Mouse (Mus musculus) MEL (cell line): Measurements from ENCODE around the gene Rnps1.

ENCODE experiments used
- CTCF ChIP-seq, 3 experiments: IDR thresholded peaks in 2 of 3; conservative IDR thresholded peaks in 1 of 3; 2 replicates each; pipeline ENCODE4 v1.5.1; 2011 to 2012; ENCODE audit warnings: low read length in 3 of 3, low read depth in 2 of 3, mild to moderate bottlenecking in 2 of 3, improper control_type of control experiment in 1 of 3, inconsistent platforms in 1 of 3, mixed read lengths in 1 of 3, moderate library complexity in 1 of 3; ENCODE audit not compliant: control insufficient read depth in 1 of 3, insufficient read depth in 1 of 3, poor library complexity in 1 of 3, severe bottlenecking in 1 of 3
- ELF1 ChIP-seq: IDR thresholded peaks from 2 replicates; pipeline ENCODE4 v1.6.1; 2014; ENCODE audit warnings: low read depth, mild to moderate bottlenecking, inconsistent platforms, low read length, improper control_type of control experiment, moderate library complexity
- HCFC1 ChIP-seq: IDR thresholded peaks from 2 replicates; pipeline ENCODE4 v1.6.1; 2012; ENCODE audit warnings: low read depth, mild to moderate bottlenecking, inconsistent platforms, low read length, improper control_type of control experiment, moderate library complexity
- KAT2A ChIP-seq: conservative IDR thresholded peaks from 2 replicates; pipeline ENCODE4 v1.6.1; 2012; ENCODE audit warnings: low read depth, low read length, improper control_type of control experiment, inconsistent platforms
- NRF1 ChIP-seq: IDR thresholded peaks from 2 replicates; pipeline ENCODE4 v1.6.1; 2014; ENCODE audit warnings: low read depth, mild to moderate bottlenecking, inconsistent platforms, low read length, improper control_type of control experiment, moderate library complexity; ENCODE audit not compliant: poor library complexity, insufficient read depth, severe bottlenecking
- POLR2A ChIP-seq, 2 experiments: IDR thresholded peaks; 2 replicates each; pipeline ENCODE4 v1.6.1; 2011 to 2012; ENCODE audit warnings: low read length in 2 of 2, mild to moderate bottlenecking in 2 of 2, control low read depth in 1 of 2, improper control_type of control experiment in 1 of 2, low read depth in 1 of 2, moderate library complexity in 1 of 2; ENCODE audit not compliant: control insufficient read depth in 1 of 2, insufficient read depth in 1 of 2, poor library complexity in 1 of 2
- TAL1 ChIP-seq: IDR thresholded peaks from 2 replicates; pipeline ENCODE4 v1.6.1; 2012; ENCODE audit warnings: mild to moderate bottlenecking, inconsistent platforms, low read length, moderate library complexity, mixed read lengths
- TCF12 ChIP-seq: IDR thresholded peaks from 2 replicates; pipeline ENCODE4 v1.6.1; 2014; ENCODE audit warnings: low read depth, mild to moderate bottlenecking, inconsistent platforms, low read length, improper control_type of control experiment, moderate library complexity
- ZNF384 ChIP-seq: IDR thresholded peaks from 2 replicates; pipeline ENCODE4 v1.6.1; 2012; ENCODE audit warnings: low read depth, mild to moderate bottlenecking, inconsistent platforms, low read length, improper control_type of control experiment

GRCm38 (mm10) chr17:24424489-24424888 is 10.1 kb downstream of the Rnps1 start:
- no peak for TF ChIP-seq NRF1
- no peak for TF ChIP-seq ELF1
- TF ChIP-seq CTCF (IDR thresholded peaks at IDR 0.05 in 2 of 3, conservative IDR thresholded peaks at IDR 0.05 in 1 of 3; ENCODE audit: control insufficient read depth in 1 of 3, insufficient read depth in 1 of 3, low read depth in 2 of 3, low read length in 3 of 3, poor library complexity in 1 of 3, severe bottlenecking in 1 of 3) = no peak
- no peak for TF ChIP-seq HCFC1
- no peak for TF ChIP-seq TAL1
- no peak for TF ChIP-seq KAT2A
- TF ChIP-seq POLR2A (IDR thresholded peaks at IDR 0.05; ENCODE audit: control insufficient read depth in 1 of 2, insufficient read depth in 1 of 2, low read depth in 1 of 2, low read length in 2 of 2, poor library complexity in 1 of 2) = no peak
- TF ChIP-seq TCF12 = no peak
- TF ChIP-seq ZNF384 = no peak
